Mouse (Mus musculus) thymus, postnatal 25 days (tissue): Measurements from ENCODE around the gene Gpr6.

ENCODE experiments used
- DNase-seq: peaks from one replicate; pipeline ENCODE4 v3.0.0; 2022

Gpr6 gene

GRCm38 (mm10) chr10:41072116-41072515 is at the start of gene Gpr6:
Gpr6 (minus strand) TSS chr10:41072285.
- no peak for DNase-seq

- DNase-seq = no peak
These were observed 28.0 kb upstream of the Gpr6 start for GRCm38 (mm10) chr10:41100060-41100459.

GRCm38 (mm10) chr10:41098137-41098536 is 26.1 kb upstream of the Gpr6 start:
- DNase-seq = no peak

GRCm38 (mm10) chr10:41088852-41089251 is 16.8 kb upstream of the Gpr6 start:
- DNase-seq = no peak

GRCm38 (mm10) chr10:41071696-41072095 is 389 bp downstream of the Gpr6 start:
- peak; percentile 3 for DNase-seq

GRCm38 (mm10) chr10:41070693-41071651 is 1.1 kb downstream of the Gpr6 start:
- DNase-seq = no peak

- DNase-seq = no peak
These were observed 11.7 kb downstream of the Gpr6 start for GRCm38 (mm10) chr10:41060250-41060831.

- no peak for DNase-seq
These were observed 16.5 kb downstream of the Gpr6 start for GRCm38 (mm10) chr10:41055581-41055980.

GRCm38 (mm10) chr10:41054005-41054404 is 18.1 kb downstream of the Gpr6 start:
- DNase-seq = no peak

GRCm38 (mm10) chr10:41042272-41042671 is 29.8 kb downstream of the Gpr6 start:
- DNase-seq = no peak

GRCm38 (mm10) chr10:41041478-41041877 is 30.6 kb downstream of the Gpr6 start:
- no peak for DNase-seq

- no peak for DNase-seq
These were observed 31.5 kb downstream of the Gpr6 start for GRCm38 (mm10) chr10:41040530-41041085.

- DNase-seq = no peak
These were observed 33.6 kb downstream of the Gpr6 start for GRCm38 (mm10) chr10:41038476-41038875.

GRCm38 (mm10) chr10:41037722-41038121 is 34.4 kb downstream of the Gpr6 start:
- no peak for DNase-seq

- DNase-seq = no peak
These were observed 39.3 kb downstream of the Gpr6 start for GRCm38 (mm10) chr10:41032811-41033210.

GRCm38 (mm10) chr10:41024860-41025259 is 47.2 kb downstream of the Gpr6 start:
- DNase-seq = no peak

GRCm38 (mm10) chr10:41024406-41024805 is 47.7 kb downstream of the Gpr6 start:
- DNase-seq = no peak

- no peak for DNase-seq
These were observed 49.9 kb downstream of the Gpr6 start for GRCm38 (mm10) chr10:41022226-41022625.
